Comparison of ENCODE assay signal across 8 mouse cellular contexts in the genomic region with DNA sequence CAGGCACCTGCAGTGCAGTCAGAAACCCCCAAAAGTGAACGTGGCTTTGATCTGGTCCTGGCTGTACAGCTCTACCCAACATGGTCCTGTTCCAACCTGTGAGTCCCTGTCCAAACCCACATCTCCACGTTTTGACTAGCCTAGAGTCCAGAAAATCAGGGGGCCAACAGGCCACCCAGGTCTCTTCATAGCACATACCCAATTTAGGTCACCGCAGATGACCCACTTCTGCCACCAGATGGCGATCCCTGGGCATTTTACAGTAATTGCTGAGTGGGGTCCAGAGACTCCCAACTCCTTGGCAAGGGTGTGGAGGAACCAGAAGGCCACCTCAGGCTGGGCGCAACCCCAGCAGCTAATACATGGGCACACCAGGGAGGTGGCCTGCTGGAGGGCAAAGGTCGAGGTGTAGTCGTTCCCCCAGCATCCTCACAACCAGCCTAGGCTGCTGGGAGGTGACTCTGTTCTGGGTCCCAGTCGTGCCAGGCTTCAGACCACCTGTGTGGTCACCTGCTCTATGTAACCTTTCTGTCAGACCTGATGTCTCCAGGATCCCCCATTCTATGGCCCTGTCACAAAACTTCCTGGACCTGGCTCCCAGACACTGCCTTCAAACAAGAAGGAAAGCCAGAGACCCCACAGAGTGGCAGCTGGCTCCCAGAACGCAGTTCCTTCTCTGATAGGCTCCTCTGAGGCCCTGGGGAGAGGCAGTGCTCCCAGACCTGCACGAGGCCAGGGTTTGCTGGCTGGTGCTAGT. TPM values are rescaled to one million over a fixed set of nuclear protein-coding genes. Genes with fewer than 3 reads are reported as not detected.
DNase-seq lines count a peak whose midpoint lies in the region; ATAC-seq and TF ChIP-seq lines count a peak whose summit lies in the region.

No protein-coding gene starts in this region.

- no peak overlapping the region for H3K4me3 ChIP-seq in ES-Bruce4 (ENCODE audit: low read depth, low read length)
- H3K4me3 ChIP-seq in midbrain, embryonic 16.5 days (ENCODE audit: low read depth, low read length): no peak overlapping the region

- peak; percentile 58 for DNase-seq in 3T3-L1 (ENCODE audit: low read depth, low spot score)
- peak; percentile 78 to 82 for DNase-seq in cerebellum, postnatal 25 days
- DNase-seq in heart, postnatal 4 days: peak; percentile 81
- DNase-seq in kidney, postnatal 4 days: peak; percentile 78 to 84
- no peak for DNase-seq in frontal cortex, postnatal 14 days (ENCODE audit: low spot score in 2 of 2)
- no peak for DNase-seq in urinary bladder, postnatal 10 days (ENCODE audit: low spot score)

- H3K27me3 ChIP-seq in ES-Bruce4 (ENCODE audit: control insufficient read depth, insufficient read depth, low read length, poor library complexity, severe bottlenecking): no peaks in the 10 kb centered on the region
- H3K27me3 ChIP-seq in midbrain, embryonic 16.5 days (ENCODE audit: control insufficient read depth, insufficient read depth, low read depth, low read length): no peaks in the 10 kb centered on the region

- peak; percentile 63 for TF ChIP-seq CTCF in ES-Bruce4 (IDR thresholded peaks at IDR 0.05; ENCODE audit: low read depth, low read length)

- no peak overlapping the region for H3K27ac ChIP-seq in ES-Bruce4 (ENCODE audit: insufficient read depth, low read length)
- H3K27ac ChIP-seq in midbrain, embryonic 16.5 days (ENCODE audit: low read length): no peak overlapping the region

- no peak overlapping the region for H3K4me2 ChIP-seq in midbrain, embryonic 16.5 days (ENCODE audit: low read length)

- no peaks in the 10 kb centered on the region for H3K36me3 ChIP-seq in ES-Bruce4 (ENCODE audit: control insufficient read depth, insufficient read depth, low read length, poor library complexity, severe bottlenecking)
- H3K36me3 ChIP-seq in midbrain, embryonic 16.5 days (ENCODE audit: control insufficient read depth, insufficient read depth, low read length): no peaks in the 10 kb centered on the region

- no peak overlapping the region for H3K9ac ChIP-seq in ES-Bruce4 (ENCODE audit: low read depth, poor library complexity, severe bottlenecking)
- no peak overlapping the region for H3K9ac ChIP-seq in midbrain, embryonic 16.5 days (ENCODE audit: low read depth, low read length)

- WGBS in midbrain, embryonic 16.5 days: 34% methylated on average over 10 of the region's 10 CpGs

- no peak for TF ChIP-seq EP300 in ES-Bruce4 (IDR thresholded peaks at IDR 0.05; ENCODE audit: insufficient read depth, low read depth, low read length)

- peaks cover 2% of the 10 kb centered on the region for H3K4me1 ChIP-seq in ES-Bruce4 (ENCODE audit: control insufficient read depth, insufficient read depth, low read length)
- H3K4me1 ChIP-seq in midbrain, embryonic 16.5 days (ENCODE audit: control insufficient read depth, insufficient read depth, low read length): no peaks in the 10 kb centered on the region

- H3K9me3 ChIP-seq in ES-Bruce4 (replicated peaks; ENCODE audit: control insufficient read depth, insufficient read depth, low read length, poor library complexity, severe bottlenecking): no peaks in the 10 kb centered on the region
- no peaks in the 10 kb centered on the region for H3K9me3 ChIP-seq in midbrain, embryonic 16.5 days (replicated peaks; ENCODE audit: control insufficient read depth, low read length, poor library complexity, severe bottlenecking)

- peak; percentile 70 for ATAC-seq in midbrain, embryonic 16.5 days

- no peak for TF ChIP-seq POLR2A in ES-Bruce4 (IDR thresholded peaks at IDR 0.05; ENCODE audit: insufficient read depth, low read length)

RNA-seq across cellular contexts. Expression of gene Aatk, which starts 16.6 kb away (rescaled TPM):
- polyA plus RNA-seq in ES-Bruce4 (2011; ENCODE audit: insufficient read depth, insufficient read length, low read depth, missing spikeins): 0.81 and 1.6 TPM in 2 replicates
- 1 to 10 TPM; 3.7 to 4.2 TPM for total RNA-seq in heart, postnatal 4 days (2021)
- polyA plus RNA-seq in midbrain, embryonic 16.5 days (2015; fragmentation: Nextera tagmentation; extraction: Ambion mirVana): 42.3 and 46.5 TPM in 2 replicates

RNA-seq across cellular contexts. Expression of gene Cep131, which starts 56.3 kb away (rescaled TPM):
- 12.2 and 18.7 TPM in 2 replicates for polyA plus RNA-seq in ES-Bruce4 (2011; ENCODE audit: insufficient read depth, insufficient read length, low read depth, missing spikeins)
- total RNA-seq in heart, postnatal 4 days (2021): 10 to 100 TPM; 11.6 to 12.6 TPM
- 29.5 and 30.4 TPM in 2 replicates for polyA plus RNA-seq in midbrain, embryonic 16.5 days (2015; fragmentation: Nextera tagmentation; extraction: Ambion mirVana)

Comparison
In these comparisons a context has a peak if more than half of its experiments do, and no peak if none do; other contexts are left out.
1. DNase-seq: peak in 3T3-L1 (single experiment), cerebellum, postnatal 25 days (2 of 2), heart, postnatal 4 days (single experiment) and kidney, postnatal 4 days (2 of 2); none in frontal cortex, postnatal 14 days (0 of 2) and urinary bladder, postnatal 10 days (single experiment).
2. RNA of gene Aatk, which starts 16.6 kb away (polyA plus RNA-seq): 42.3 to 46.5 TPM in midbrain, embryonic 16.5 days; 0.81 to 1.6 TPM in ES-Bruce4; every median in the first group is over 10 times any median in the second.